8 mouse cellular contexts compared by ENCODE assay signal in the genomic region with DNA sequence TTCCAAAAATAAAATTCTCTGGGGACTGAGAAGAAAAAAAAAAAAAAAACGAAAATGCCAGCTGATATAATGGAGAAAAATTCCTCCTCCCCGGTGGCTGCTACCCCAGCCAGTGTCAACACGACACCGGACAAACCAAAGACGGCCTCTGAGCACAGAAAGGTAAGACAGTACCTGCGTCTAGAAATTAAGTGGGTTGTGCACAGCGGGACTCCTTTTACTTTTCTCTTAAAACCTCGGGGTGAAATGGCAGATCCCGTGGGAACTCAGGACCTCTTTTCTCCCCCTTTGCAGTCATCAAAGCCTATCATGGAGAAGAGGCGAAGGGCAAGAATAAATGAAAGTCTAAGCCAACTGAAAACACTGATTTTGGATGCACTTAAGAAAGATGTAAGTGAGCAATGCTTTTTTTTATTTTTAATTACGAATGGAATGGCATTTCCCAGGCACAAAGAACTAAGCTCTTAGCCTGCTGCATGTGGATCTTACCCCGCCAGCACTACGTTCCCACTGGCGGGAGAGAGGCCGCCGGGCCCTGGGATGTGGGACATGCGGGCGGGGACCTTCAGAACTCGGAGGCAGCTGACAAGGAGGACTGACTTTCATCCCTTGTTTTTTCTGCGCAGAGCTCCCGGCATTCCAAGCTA. TPM values are rescaled to one million over a fixed set of nuclear protein-coding genes. Genes with fewer than 3 reads are reported as not detected.
DNase-seq lines count a peak whose midpoint lies in the region; ATAC-seq and TF ChIP-seq lines count a peak whose summit lies in the region.

No protein-coding gene starts in this region.

- no peak for TF ChIP-seq CTCF in MEL (IDR thresholded peaks at IDR 0.05 in 2 of 3, conservative IDR thresholded peaks at IDR 0.05 in 1 of 3; ENCODE audit: control insufficient read depth in 1 of 3, insufficient read depth in 1 of 3, low read depth in 2 of 3, low read length in 3 of 3, poor library complexity in 1 of 3, severe bottlenecking in 1 of 3)

- peak overlapping the region; percentile 61 for H3K9ac ChIP-seq in MEL (ENCODE audit: control insufficient read depth, low read depth, low read length, poor library complexity, severe bottlenecking)
- H3K9ac ChIP-seq in neural tube, embryonic 11.5 days (ENCODE audit: low read length) = peak overlapping the region; percentile 73

- H3K27me3 ChIP-seq in MEL (ENCODE audit: control insufficient read depth in 1 of 2, insufficient read depth in 2 of 2, low read length in 2 of 2) = peaks cover 28 to 58% of the 10 kb centered on the region in 2 experiments
- peaks cover 19% of the 10 kb centered on the region for H3K27me3 ChIP-seq in neural tube, embryonic 11.5 days (ENCODE audit: control insufficient read depth, insufficient read depth, low read length)

- under 1% methylated on average over 21 of the region's 21 CpGs for WGBS in neural tube, embryonic 11.5 days

- peaks cover 0 to 23% of the 10 kb centered on the region in 2 experiments; a peak in 3 of 4 replicates for H3K4me1 ChIP-seq in MEL (ENCODE audit: control insufficient read depth in 1 of 2, insufficient read depth in 2 of 2, low read length in 2 of 2)
- H3K4me1 ChIP-seq in neural tube, embryonic 11.5 days (ENCODE audit: control insufficient read depth, insufficient read depth, low read length) = peaks cover 31% of the 10 kb centered on the region

- H3K4me2 ChIP-seq in neural tube, embryonic 11.5 days (ENCODE audit: low read depth) = peak overlapping the region; percentile 80

- H3K79me2 ChIP-seq in MEL (ENCODE audit: control insufficient read depth, insufficient read depth, low read length, poor library complexity) = peaks cover 7% of the 10 kb centered on the region

- TF ChIP-seq POLR2A in MEL (IDR thresholded peaks at IDR 0.05; ENCODE audit: control insufficient read depth in 1 of 2, insufficient read depth in 1 of 2, low read depth in 1 of 2, low read length in 2 of 2, poor library complexity in 1 of 2) = no peak

- TF ChIP-seq EP300 in MEL (IDR thresholded peaks at IDR 0.05; ENCODE audit: low read depth in 1 of 2, low read length in 2 of 2) = no peak

- peak overlapping the region; percentile 25 to 64; a peak in 2 of 4 replicates for H3K4me3 ChIP-seq in MEL (ENCODE audit: control insufficient read depth in 1 of 2, insufficient read depth in 1 of 2, low read depth in 2 of 2, low read length in 2 of 2)
- H3K4me3 ChIP-seq in neural tube, embryonic 11.5 days (ENCODE audit: low read depth, low read length) = peak overlapping the region; percentile 76

- peaks cover 0 to 17% of the 10 kb centered on the region in 2 experiments; a peak in 2 of 4 replicates for H3K36me3 ChIP-seq in MEL (ENCODE audit: control insufficient read depth in 1 of 2, insufficient read depth in 2 of 2, low read length in 2 of 2)
- no peaks in the 10 kb centered on the region for H3K36me3 ChIP-seq in neural tube, embryonic 11.5 days (ENCODE audit: control insufficient read depth, insufficient read depth, low read length)

- no peaks in the 10 kb centered on the region for H3K9me3 ChIP-seq in MEL (replicated peaks; ENCODE audit: insufficient read depth, low read length)
- H3K9me3 ChIP-seq in neural tube, embryonic 11.5 days (ENCODE audit: control insufficient read depth, low read length) = no peaks in the 10 kb centered on the region

- TF ChIP-seq RAD21 in MEL (IDR thresholded peaks at IDR 0.05; ENCODE audit: low read depth, low read length) = no peak

- no peak for ATAC-seq in neural tube, embryonic 11.5 days (ENCODE audit: insufficient read depth, low FRiP score, low TSS enrichment)

- H3K27ac ChIP-seq in MEL (ENCODE audit: control insufficient read depth, low read depth, low read length) = no peak overlapping the region
- peak overlapping the region; percentile 84 for H3K27ac ChIP-seq in neural tube, embryonic 11.5 days (ENCODE audit: low read depth, low read length)

- peak; percentile 27 for DNase-seq in gastrocnemius, adult 18-20 months (ENCODE audit: low spot score)
- no peak for DNase-seq in gastrocnemius, postnatal 25 days
- DNase-seq in MEL (ENCODE audit: low read depth, low spot score) = peak; percentile 42
- DNase-seq in forelimb bud, embryonic 11.5 days (ENCODE audit: low read depth, low spot score) = peak; percentile 65
- peak; percentile 27 to 49 for DNase-seq in kidney, postnatal 4 days
- peak; percentile 53 for DNase-seq in neural tube, embryonic 11.5 days (ENCODE audit: low spot score)
- DNase-seq in MN1 (ENCODE audit: low spot score) = no peak
- DNase-seq in layer of hippocampus, adult 9-11 months = no peak

TF ChIP-seq in MEL, 35 proteins besides CTCF, POLR2A, EP300 and RAD21:
- no peak for TF ChIP-seq ZKSCAN1 (IDR thresholded peaks at IDR 0.05; ENCODE audit: low read depth, low read length)
- no peak for TF ChIP-seq MAFK (IDR thresholded peaks at IDR 0.05; ENCODE audit: borderline replicate concordance, low read depth, low read length)
- TF ChIP-seq E2F4 (IDR thresholded peaks at IDR 0.05; ENCODE audit: borderline replicate concordance, low read depth, low read length) = no peak
- no peak for TF ChIP-seq ELF1 (IDR thresholded peaks at IDR 0.05; ENCODE audit: low read depth, low read length)
- TF ChIP-seq MAZ (IDR thresholded peaks at IDR 0.05; ENCODE audit: low read depth, low read length) = no peak
- TF ChIP-seq GABPA (IDR thresholded peaks at IDR 0.05; ENCODE audit: low read depth, low read length) = no peak
- TF ChIP-seq NRF1 (IDR thresholded peaks at IDR 0.05; ENCODE audit: insufficient read depth, low read depth, low read length, poor library complexity, severe bottlenecking) = no peak
- no peak for TF ChIP-seq TCF12 (IDR thresholded peaks at IDR 0.05; ENCODE audit: low read depth, low read length)
- no peak for TF ChIP-seq ZC3H11A (IDR thresholded peaks at IDR 0.05; ENCODE audit: low read depth, low read length)
- TF ChIP-seq MXI1 (IDR thresholded peaks at IDR 0.05; ENCODE audit: low read depth, low read length) = no peak
- TF ChIP-seq HCFC1 (IDR thresholded peaks at IDR 0.05; ENCODE audit: low read depth, low read length) = no peak
- no peak for TF ChIP-seq USF2 (IDR thresholded peaks at IDR 0.05; ENCODE audit: borderline replicate concordance in 1 of 2, insufficient read depth in 1 of 2, low read depth in 1 of 2, low read length in 2 of 2)
- no peak for TF ChIP-seq CHD1 (IDR thresholded peaks at IDR 0.05; ENCODE audit: low read depth, low read length)
- no peak for TF ChIP-seq TAL1 (IDR thresholded peaks at IDR 0.05; ENCODE audit: low read length)
- no peak for TF ChIP-seq RCOR1 (IDR thresholded peaks at IDR 0.05; ENCODE audit: low read depth, low read length)

RNA-seq across cellular contexts. Expression of gene Hes1, which starts 1.5 kb away (rescaled TPM):
- 10 to 100 TPM in 1 of 2 experiments, 1 to 10 TPM in 1; 7.6 to 13.0 TPM for total RNA-seq in gastrocnemius, adult 18-20 months (2021)
- 10 to 100 TPM in 1 of 2 experiments, 1 to 10 TPM in 1; 9.2 to 12.5 TPM for total RNA-seq in gastrocnemius, postnatal 25 days (2021)
- 3.0 and 3.9 TPM in 2 replicates for total RNA-seq in MEL (2012; rRNA removed)
- polyA plus RNA-seq in MEL (2012; ENCODE audit: insufficient read depth in 1 of 2, insufficient read length in 2 of 2, low read depth in 1 of 2, low replicate concordance in 2 of 2, missing spikeins in 1 of 2) = 1 to 10 TPM in 1 of 2 experiments, not detected in 1; 2.3 TPM
- polyA plus RNA-seq in neural tube, embryonic 11.5 days (2014; fragmentation: Nextera tagmentation; extraction: Ambion mirVana) = 56.8 and 57.3 TPM in 2 replicates

Comparison
In these comparisons a context has a peak if more than half of its experiments do, and no peak if none do; other contexts are left out.
1. DNase-seq: peak in gastrocnemius, adult 18-20 months (single experiment), MEL (single experiment), forelimb bud, embryonic 11.5 days (single experiment), kidney, postnatal 4 days (2 of 2) and neural tube, embryonic 11.5 days (single experiment); none in gastrocnemius, postnatal 25 days (single experiment), MN1 (single experiment) and layer of hippocampus, adult 9-11 months (single experiment).